Mouse (Mus musculus) cerebellum, adult 2 months (tissue): ENCODE measurements around the gene Tgfb3. TPM values are rescaled to one million over a fixed set of nuclear protein-coding genes. Genes with fewer than 3 reads are reported as not detected.

Experiments
- DNase-seq, 2 experiments: peaks; one replicate each; pipeline ENCODE4 v3.0.0; 2021
- H3K27ac ChIP-seq: fragments of 200-500 bp; 2 replicates; pipeline ENCODE4 v1.5.1; 2012; ENCODE audit warnings: low read length, control low read depth, inconsistent platforms; ENCODE audit not compliant: insufficient read depth
- H3K27me3 ChIP-seq: fragments of 200-500 bp; 2 replicates; pipeline ENCODE4 v1.6.1; 2012; ENCODE audit warnings: inconsistent platforms, mild to moderate bottlenecking, low read length, moderate library complexity; ENCODE audit not compliant: control insufficient read depth, insufficient read depth
- H3K4me1 ChIP-seq: fragments of 200-500 bp; 2 replicates; pipeline ENCODE4 v1.6.1; 2011; ENCODE audit warnings: low read length; ENCODE audit not compliant: control insufficient read depth, insufficient read depth
- H3K4me3 ChIP-seq: fragments of 200-500 bp; replicated peaks from 2 replicates; pipeline ENCODE3; 2011; ENCODE audit warnings: mild to moderate bottlenecking, low read depth, low read length, control low read depth; ENCODE audit not compliant: insufficient read depth
- CTCF ChIP-seq: fragments of 200-500 bp; IDR thresholded peaks from 2 replicates; pipeline ENCODE4 v1.5.1; 2011; ENCODE audit warnings: low read depth, mild to moderate bottlenecking, control low read depth, low read length, moderate library complexity, borderline replicate concordance; ENCODE audit not compliant: insufficient read depth
- POLR2A ChIP-seq: fragments of 200-500 bp; IDR thresholded peaks from 2 replicates; pipeline ENCODE4 v1.6.1; 2011; ENCODE audit warnings: low read length, control low read depth, borderline replicate concordance; ENCODE audit not compliant: insufficient read depth
- WGBS: fragments of 180-500 bp; shearing (Covaris S2); methylation state at CpG from one replicate; pipeline ENCODE4 v1.1.7; 2018; 5-methylcytosine and 5-hydroxymethylcytosine counted together
- polyA plus RNA-seq: library from polyadenylated mRNA; depleted of rRNA; stranded (reverse); fragments of >200 nt; gene quantifications from 2 replicates; pipeline ENCODE4 v1.2.3, GENCODE M21; 2012

The Tgfb3 gene
- polyA plus RNA-seq, 1 experiment = 15.7 TPM

GRCm38 (mm10) chr12:86046141-86046540 lies 32.7 kb downstream of the Tgfb3 start:
- DNase-seq = no peak
- Histone ChIP-seq H3K27ac (no peak overlapping the region), H3K4me1 (no peaks in the 10 kb centered on the region), H3K4me3 (no peak overlapping the region), H3K27me3 (no peaks in the 10 kb centered on the region)
- no peak for TF ChIP-seq CTCF
- TF ChIP-seq POLR2A = no peak
- 91% methylated on average over 5 of the region's 5 CpGs for WGBS

- DNase-seq = no peak
- no peak for TF ChIP-seq POLR2A
- TF ChIP-seq CTCF = no peak
- WGBS = 76% methylated on average over 6 of the region's 6 CpGs
These were observed 39.1 kb downstream of the Tgfb3 start for GRCm38 (mm10) chr12:86039751-86040150.

GRCm38 (mm10) chr12:86039078-86039477 lies 39.8 kb downstream of the Tgfb3 start:
- no peaks in the 10 kb centered on the region for H3K4me1 ChIP-seq
- WGBS = 56% methylated on average over 5 of the region's 5 CpGs
- H3K27me3 ChIP-seq = no peaks in the 10 kb centered on the region
- H3K27ac ChIP-seq = no peak overlapping the region
- no peak overlapping the region for H3K4me3 ChIP-seq
- no peak for DNase-seq
- TF ChIP-seq POLR2A (no peak), CTCF (no peak)

More at GRCm38 (mm10) chr12:86039751-86040150, 39.1 kb downstream of the Tgfb3 start:
- H3K27ac ChIP-seq = no peak overlapping the region
- H3K27me3 ChIP-seq = no peaks in the 10 kb centered on the region
- no peaks in the 10 kb centered on the region for H3K4me1 ChIP-seq
- H3K4me3 ChIP-seq = no peak overlapping the region

GRCm38 (mm10) chr12:86037235-86037921 lies 41.5 kb downstream of the Tgfb3 start:
- no peaks in the 10 kb centered on the region for H3K4me1 ChIP-seq
- WGBS = 72% methylated on average over 12 of the region's 12 CpGs
- H3K27ac ChIP-seq = no peak overlapping the region
- TF ChIP-seq CTCF = no peak
- no peak for TF ChIP-seq POLR2A
- DNase-seq = no peak
- H3K27me3 ChIP-seq = no peaks in the 10 kb centered on the region
- no peak overlapping the region for H3K4me3 ChIP-seq

GRCm38 (mm10) chr12:86036368-86037166 lies 42.3 kb downstream of the Tgfb3 start:
- no peak for DNase-seq
- Histone ChIP-seq H3K27ac (no peak overlapping the region), H3K27me3 (no peaks in the 10 kb centered on the region), H3K4me1 (no peaks in the 10 kb centered on the region), H3K4me3 (no peak overlapping the region)
- 59% methylated on average over 9 of the region's 9 CpGs for WGBS
- no peak for TF ChIP-seq POLR2A
- TF ChIP-seq CTCF = no peak

- H3K4me3 ChIP-seq = no peak overlapping the region
- no peaks in the 10 kb centered on the region for H3K4me1 ChIP-seq
- TF ChIP-seq CTCF (no peak), POLR2A (no peak)
- no peak overlapping the region for H3K27ac ChIP-seq
- no peaks in the 10 kb centered on the region for H3K27me3 ChIP-seq
- no peak for DNase-seq
These were observed 43.3 kb downstream of the Tgfb3 start for GRCm38 (mm10) chr12:86035586-86035985.

- no peak for DNase-seq
- Histone ChIP-seq H3K27me3 (no peaks in the 10 kb centered on the region), H3K4me1 (peaks cover 10% of the 10 kb centered on the region), H3K4me3 (no peak overlapping the region), H3K27ac (no peak overlapping the region)
- TF ChIP-seq CTCF = no peak
- TF ChIP-seq POLR2A = no peak
- 91% methylated on average over 5 of the region's 5 CpGs for WGBS
These were observed 47.9 kb downstream of the Tgfb3 start for GRCm38 (mm10) chr12:86030932-86031331.

- Histone ChIP-seq H3K4me3 (no peak overlapping the region), H3K27ac (no peak overlapping the region), H3K4me1 (peaks cover 18% of the 10 kb centered on the region), H3K27me3 (no peaks in the 10 kb centered on the region)
- WGBS = 82% methylated on average over 1 of the region's 1 CpGs
- TF ChIP-seq CTCF = no peak
- no peak for TF ChIP-seq POLR2A
- DNase-seq = no peak
These were observed 51.1 kb downstream of the Tgfb3 start for GRCm38 (mm10) chr12:86027747-86028146.
